Mouse (Mus musculus): Measurements from ENCODE around the gene Rps28. TPM values are rescaled to one million over a fixed set of nuclear protein-coding genes. Genes with fewer than 3 reads are reported as not detected.
A peak's percentile ranks its signal among the peaks of the same experiment; 100 is the strongest.

Rps28 gene
- polyA plus RNA-seq, 1 experiment, result 2,223 TPM

GRCm38 (mm10) chr17:33798306-33798705 is 26.1 kb downstream of the Rps28 start:
- no peaks in the 10 kb centered on the region for H3K4me1 ChIP-seq (ENCODE audit: control insufficient read depth, insufficient read depth, low read length)
- H3K27ac ChIP-seq (ENCODE audit: insufficient read depth, low read length), result no peak overlapping the region
- TF ChIP-seq POLR2A (IDR thresholded peaks at IDR 0.05; ENCODE audit: low read depth, low read length) (no peak), CTCF (IDR thresholded peaks at IDR 0.05; ENCODE audit: borderline replicate concordance, insufficient read depth, low read length) (no peak)
- no peak overlapping the region for H3K4me3 ChIP-seq (ENCODE audit: insufficient read depth, low read length)

GRCm38 (mm10) chr17:33788732-33789131 is 35.6 kb downstream of the Rps28 start:
- TF ChIP-seq CTCF (IDR thresholded peaks at IDR 0.05; ENCODE audit: borderline replicate concordance, insufficient read depth, low read length), result no peak
- TF ChIP-seq POLR2A (IDR thresholded peaks at IDR 0.05; ENCODE audit: low read depth, low read length), result no peak
- H3K4me3 ChIP-seq (ENCODE audit: insufficient read depth, low read length), result no peak overlapping the region
- peaks cover 8% of the 10 kb centered on the region for H3K4me1 ChIP-seq (ENCODE audit: control insufficient read depth, insufficient read depth, low read length)
- no peak overlapping the region for H3K27ac ChIP-seq (ENCODE audit: insufficient read depth, low read length)

- Histone ChIP-seq H3K4me3 (ENCODE audit: insufficient read depth, low read length) (no peak overlapping the region), H3K27ac (ENCODE audit: insufficient read depth, low read length) (no peak overlapping the region), H3K4me1 (ENCODE audit: control insufficient read depth, insufficient read depth, low read length) (peaks cover 24% of the 10 kb centered on the region)
- no peak for TF ChIP-seq POLR2A (IDR thresholded peaks at IDR 0.05; ENCODE audit: low read depth, low read length)
- no peak for TF ChIP-seq CTCF (IDR thresholded peaks at IDR 0.05; ENCODE audit: borderline replicate concordance, insufficient read depth, low read length)
These were observed 38.0 kb downstream of the Rps28 start for GRCm38 (mm10) chr17:33786375-33786774.

- TF ChIP-seq CTCF (IDR thresholded peaks at IDR 0.05; ENCODE audit: borderline replicate concordance, insufficient read depth, low read length) (no peak), POLR2A (IDR thresholded peaks at IDR 0.05; ENCODE audit: low read depth, low read length) (no peak)
- no peak overlapping the region for H3K27ac ChIP-seq (ENCODE audit: insufficient read depth, low read length)
- no peak overlapping the region for H3K4me3 ChIP-seq (ENCODE audit: insufficient read depth, low read length)
- H3K4me1 ChIP-seq (ENCODE audit: control insufficient read depth, insufficient read depth, low read length), result peaks cover 34% of the 10 kb centered on the region
These were observed 39.4 kb downstream of the Rps28 start for GRCm38 (mm10) chr17:33784939-33785338.

- no peak overlapping the region for H3K4me3 ChIP-seq (ENCODE audit: insufficient read depth, low read length)
- H3K27ac ChIP-seq (ENCODE audit: insufficient read depth, low read length), result peak overlapping the region; percentile 57
- TF ChIP-seq CTCF (IDR thresholded peaks at IDR 0.05; ENCODE audit: borderline replicate concordance, insufficient read depth, low read length), result no peak
- peaks cover 43% of the 10 kb centered on the region for H3K4me1 ChIP-seq (ENCODE audit: control insufficient read depth, insufficient read depth, low read length)
These were observed 41.0 kb downstream of the Rps28 start for GRCm38 (mm10) chr17:33783408-33783807.

- Histone ChIP-seq H3K4me3 (ENCODE audit: insufficient read depth, low read length) (no peak overlapping the region), H3K27ac (ENCODE audit: insufficient read depth, low read length) (peak overlapping the region; percentile 16; the same call in 1 of the 2 replicates), H3K4me1 (ENCODE audit: control insufficient read depth, insufficient read depth, low read length) (peaks cover 43% of the 10 kb centered on the region)
- TF ChIP-seq CTCF (IDR thresholded peaks at IDR 0.05; ENCODE audit: borderline replicate concordance, insufficient read depth, low read length) (no peak), POLR2A (IDR thresholded peaks at IDR 0.05; ENCODE audit: low read depth, low read length) (no peak)
These were observed 42.3 kb downstream of the Rps28 start for GRCm38 (mm10) chr17:33782067-33782466.

- Histone ChIP-seq H3K4me1 (ENCODE audit: control insufficient read depth, insufficient read depth, low read length) (peaks cover 43% of the 10 kb centered on the region), H3K27ac (ENCODE audit: insufficient read depth, low read length) (peak within 1 kb of the TSS; percentile 62), H3K4me3 (ENCODE audit: insufficient read depth, low read length) (peak within 1 kb of the TSS; percentile 17)
- TF ChIP-seq CTCF (IDR thresholded peaks at IDR 0.05; ENCODE audit: borderline replicate concordance, insufficient read depth, low read length), result no peak
- TF ChIP-seq POLR2A (IDR thresholded peaks at IDR 0.05; ENCODE audit: low read depth, low read length), result no peak
These were observed 43.0 kb downstream of the Rps28 start, which contains the start of gene Angptl4 for GRCm38 (mm10) chr17:33781124-33781977. TSS of gene Angptl4 (minus strand) at chr17:33781830.

- Histone ChIP-seq H3K4me1 (ENCODE audit: control insufficient read depth, insufficient read depth, low read length) (peaks cover 43% of the 10 kb centered on the region), H3K4me3 (ENCODE audit: insufficient read depth, low read length) (peak overlapping the region; percentile 17; the same call in 1 of the 2 replicates), H3K27ac (ENCODE audit: insufficient read depth, low read length) (peak overlapping the region; percentile 62)
- TF ChIP-seq POLR2A (IDR thresholded peaks at IDR 0.05; ENCODE audit: low read depth, low read length) (no peak), CTCF (IDR thresholded peaks at IDR 0.05; ENCODE audit: borderline replicate concordance, insufficient read depth, low read length) (no peak)
These were observed 43.9 kb downstream of the Rps28 start for GRCm38 (mm10) chr17:33780431-33780830.

GRCm38 (mm10) chr17:33779967-33780295 is 44.4 kb downstream of the Rps28 start:
- Histone ChIP-seq H3K4me3 (ENCODE audit: insufficient read depth, low read length) (0 out of 2 replicates have a peak overlapping the region, but pooled peaks have one; percentile 1), H3K27ac (ENCODE audit: insufficient read depth, low read length) (peak overlapping the region; percentile 62), H3K4me1 (ENCODE audit: control insufficient read depth, insufficient read depth, low read length) (peaks cover 41% of the 10 kb centered on the region)
- no peak for TF ChIP-seq CTCF (IDR thresholded peaks at IDR 0.05; ENCODE audit: borderline replicate concordance, insufficient read depth, low read length)
- no peak for TF ChIP-seq POLR2A (IDR thresholded peaks at IDR 0.05; ENCODE audit: low read depth, low read length)

- Histone ChIP-seq H3K4me1 (ENCODE audit: control insufficient read depth, insufficient read depth, low read length) (peaks cover 39% of the 10 kb centered on the region), H3K4me3 (ENCODE audit: insufficient read depth, low read length) (no peak overlapping the region), H3K27ac (ENCODE audit: insufficient read depth, low read length) (peak overlapping the region; percentile 64)
- TF ChIP-seq POLR2A (IDR thresholded peaks at IDR 0.05; ENCODE audit: low read depth, low read length) (no peak), CTCF (IDR thresholded peaks at IDR 0.05; ENCODE audit: borderline replicate concordance, insufficient read depth, low read length) (no peak)
These were observed 44.9 kb downstream of the Rps28 start for GRCm38 (mm10) chr17:33779271-33779966.
